Mouse (Mus musculus): ENCODE data around the gene Comp. TPM values are rescaled to one million over a fixed set of nuclear protein-coding genes. Genes with fewer than 3 reads are reported as not detected.
A peak's percentile ranks its signal among the peaks of the same experiment; 100 is the strongest.

Comp gene
- polyA plus RNA-seq, 1 experiment from 2014 or later, result 2.7 TPM

DNA sequence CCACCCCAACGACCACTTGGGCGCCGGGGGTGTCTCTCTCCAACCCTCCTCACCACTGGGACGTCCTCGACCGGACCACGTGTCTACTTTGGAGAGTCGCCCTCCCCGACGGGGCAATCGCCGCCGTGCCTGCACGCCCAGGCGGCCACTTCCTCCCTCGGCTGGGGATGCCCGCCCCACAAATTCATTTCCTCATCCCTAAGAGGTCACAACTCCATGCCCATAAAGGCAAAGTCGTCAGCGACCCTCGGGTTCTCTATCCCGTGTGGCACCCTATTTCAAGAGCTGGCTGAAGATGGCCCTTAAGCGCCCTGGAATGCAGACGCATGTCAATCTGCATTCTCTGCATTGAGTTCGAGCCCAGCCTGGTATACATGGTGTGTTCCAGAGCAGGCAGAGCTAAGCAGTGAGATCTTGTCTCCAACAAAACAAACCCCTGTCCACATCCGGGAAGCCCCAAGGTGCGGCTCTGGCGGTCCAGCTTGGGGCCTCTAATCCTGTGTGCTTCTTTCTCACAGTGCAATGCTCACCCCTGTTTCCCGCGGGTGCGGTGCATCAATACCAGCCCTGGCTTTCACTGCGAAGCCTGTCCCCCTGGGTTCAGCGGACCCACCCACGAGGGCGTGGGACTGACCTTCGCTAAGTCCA, 2.0 kb downstream of the Comp start:
- Histone ChIP-seq H3K4me1 (replicated peaks) (peaks cover 51% of the 10 kb centered on the region), H3K27me3 (replicated peaks) (peaks cover 87% of the 10 kb centered on the region)
- WGBS, result 7% methylated on average over 35 of the region's 35 CpGs

DNA sequence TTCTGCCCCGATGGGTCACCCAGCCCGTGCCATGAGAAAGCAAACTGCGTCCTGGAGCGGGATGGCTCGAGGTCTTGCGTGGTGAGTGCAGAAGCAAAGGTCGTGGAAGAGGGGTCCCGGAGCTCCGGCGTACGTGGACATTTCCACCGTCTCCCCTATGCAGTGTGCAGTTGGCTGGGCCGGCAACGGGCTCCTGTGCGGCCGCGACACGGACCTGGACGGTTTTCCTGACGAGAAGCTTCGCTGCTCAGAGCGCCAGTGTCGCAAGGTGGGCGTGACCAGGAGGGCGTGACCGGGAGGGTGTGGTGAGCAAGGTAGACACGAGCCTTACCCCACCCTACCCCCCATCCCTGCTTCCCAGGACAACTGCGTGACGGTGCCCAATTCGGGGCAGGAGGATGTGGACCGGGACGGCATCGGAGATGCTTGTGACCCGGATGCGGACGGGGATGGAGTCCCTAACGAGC, 3.0 kb downstream of the Comp start:
- no peaks in the 10 kb centered on the region for H3K36me3 ChIP-seq
- H3K27ac ChIP-seq (ENCODE audit: poor library complexity, severe bottlenecking), result no peak overlapping the region
- no peak overlapping the region for H3K9ac ChIP-seq
- peaks cover 92% of the 10 kb centered on the region for H3K27me3 ChIP-seq (replicated peaks)
- H3K4me1 ChIP-seq (replicated peaks), result peaks cover 48% of the 10 kb centered on the region
- peak overlapping the region; percentile 28 for H3K4me2 ChIP-seq
- H3K4me3 ChIP-seq, result peak overlapping the region; percentile 10
- ATAC-seq (ENCODE audit: insufficient number of reproducible peaks, low FRiP score), result no peak
- WGBS, result 13% methylated on average over 37 of the region's 37 CpGs
- H3K9me3 ChIP-seq (replicated peaks), result no peaks in the 10 kb centered on the region

More for the DNA sequence above, 2.0 kb downstream of the Comp start:
- ATAC-seq (ENCODE audit: insufficient number of reproducible peaks, low FRiP score), result no peak
- no peaks in the 10 kb centered on the region for H3K36me3 ChIP-seq
- H3K4me3 ChIP-seq, result peak overlapping the region; percentile 39; the same call in 1 of the 2 replicates
- no peaks in the 10 kb centered on the region for H3K9me3 ChIP-seq (replicated peaks)
- no peak overlapping the region for H3K9ac ChIP-seq
- peak overlapping the region; percentile 64 for H3K4me2 ChIP-seq
- no peak overlapping the region for H3K27ac ChIP-seq (ENCODE audit: poor library complexity, severe bottlenecking)

DNA sequence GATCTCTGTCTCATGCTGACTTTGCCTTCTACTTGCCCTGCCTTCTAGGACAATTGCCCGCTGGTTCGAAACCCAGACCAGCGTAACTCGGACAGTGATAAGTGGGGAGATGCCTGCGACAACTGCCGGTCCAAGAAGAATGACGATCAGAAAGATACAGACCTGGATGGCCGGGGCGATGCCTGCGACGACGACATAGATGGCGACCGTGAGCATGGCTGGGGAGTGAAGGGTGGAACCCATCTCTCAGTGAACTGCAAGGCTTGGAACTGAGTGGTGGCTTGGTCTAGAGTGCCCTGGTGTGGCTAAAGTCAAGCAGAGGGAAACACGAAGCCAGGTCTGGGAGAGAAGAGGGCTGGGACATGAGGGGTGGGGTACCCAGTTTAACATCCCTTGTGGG, 3.7 kb downstream of the Comp start:
- WGBS, result 13% methylated on average over 15 of the region's 15 CpGs
- H3K4me2 ChIP-seq, result no peak overlapping the region

DNA sequence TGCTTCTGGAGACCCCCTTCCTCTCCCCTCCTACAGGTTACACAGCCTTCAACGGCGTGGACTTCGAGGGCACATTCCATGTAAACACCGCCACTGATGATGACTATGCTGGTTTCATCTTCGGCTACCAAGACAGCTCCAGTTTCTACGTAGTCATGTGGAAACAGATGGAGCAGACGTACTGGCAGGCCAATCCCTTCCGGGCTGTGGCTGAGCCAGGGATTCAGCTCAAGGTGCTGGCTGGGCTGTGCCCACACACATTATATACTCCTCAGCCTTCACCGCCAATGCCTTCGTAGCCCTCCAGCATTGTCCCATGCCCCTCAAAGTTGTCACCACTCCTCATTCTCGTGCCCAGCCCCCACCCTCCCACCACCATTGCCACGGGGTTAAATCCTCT, 6.7 kb downstream of the Comp start:
- no peak for ATAC-seq (ENCODE audit: insufficient number of reproducible peaks, low FRiP score)
- WGBS, result 79% methylated on average over 12 of the region's 12 CpGs
- Histone ChIP-seq H3K27me3 (replicated peaks) (peaks cover 69% of the 10 kb centered on the region), H3K4me1 (replicated peaks) (peaks cover 13% of the 10 kb centered on the region), H3K4me2 (no peak overlapping the region), H3K36me3 (peaks cover 9% of the 10 kb centered on the region), H3K9me3 (replicated peaks) (no peaks in the 10 kb centered on the region), H3K9ac (no peak overlapping the region), H3K27ac (ENCODE audit: poor library complexity, severe bottlenecking) (no peak overlapping the region), H3K4me3 (no peak overlapping the region)

More for the DNA sequence above, 3.7 kb downstream of the Comp start:
- H3K36me3 ChIP-seq, result no peaks in the 10 kb centered on the region
- H3K27me3 ChIP-seq (replicated peaks), result peaks cover 92% of the 10 kb centered on the region
- no peaks in the 10 kb centered on the region for H3K9me3 ChIP-seq (replicated peaks)
- H3K4me1 ChIP-seq (replicated peaks), result peaks cover 41% of the 10 kb centered on the region
- ATAC-seq (ENCODE audit: insufficient number of reproducible peaks, low FRiP score), result no peak
- H3K4me3 ChIP-seq, result no peak overlapping the region
- no peak overlapping the region for H3K27ac ChIP-seq (ENCODE audit: poor library complexity, severe bottlenecking)
- H3K9ac ChIP-seq, result no peak overlapping the region

DNA sequence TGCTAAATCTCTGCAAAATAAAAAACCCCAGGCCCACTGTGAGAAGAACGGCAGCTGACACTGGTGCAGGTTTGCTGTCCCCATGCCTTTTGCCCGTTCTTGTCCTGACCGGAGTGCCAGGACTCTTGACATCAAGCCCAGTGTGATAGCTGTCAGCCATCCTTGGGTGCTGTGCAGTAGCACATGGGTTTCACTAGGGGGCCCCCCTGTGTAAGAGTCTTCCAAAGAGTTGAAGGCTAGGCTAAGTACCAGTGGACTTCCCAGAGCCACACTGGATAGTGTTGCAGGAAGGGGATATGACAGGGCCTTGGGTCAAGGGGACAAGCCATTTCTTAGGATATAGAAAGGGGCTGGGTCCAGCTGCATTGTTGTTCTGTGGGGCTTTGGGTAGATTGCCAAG, 9.9 kb downstream of the Comp start:
- ATAC-seq (ENCODE audit: insufficient number of reproducible peaks, low FRiP score), result peak; percentile 30; the same call in 1 of the 2 replicates
- H3K9ac ChIP-seq, result no peak overlapping the region
- no peaks in the 10 kb centered on the region for H3K9me3 ChIP-seq (replicated peaks)
- H3K27me3 ChIP-seq (replicated peaks), result peaks cover 37% of the 10 kb centered on the region
- peaks cover 33% of the 10 kb centered on the region for H3K36me3 ChIP-seq
- no peak overlapping the region for H3K4me3 ChIP-seq
- no peaks in the 10 kb centered on the region for H3K4me1 ChIP-seq (replicated peaks)
- no peak overlapping the region for H3K27ac ChIP-seq (ENCODE audit: poor library complexity, severe bottlenecking)
- H3K4me2 ChIP-seq, result no peak overlapping the region
- 36% methylated on average over 3 of the region's 3 CpGs for WGBS

DNA sequence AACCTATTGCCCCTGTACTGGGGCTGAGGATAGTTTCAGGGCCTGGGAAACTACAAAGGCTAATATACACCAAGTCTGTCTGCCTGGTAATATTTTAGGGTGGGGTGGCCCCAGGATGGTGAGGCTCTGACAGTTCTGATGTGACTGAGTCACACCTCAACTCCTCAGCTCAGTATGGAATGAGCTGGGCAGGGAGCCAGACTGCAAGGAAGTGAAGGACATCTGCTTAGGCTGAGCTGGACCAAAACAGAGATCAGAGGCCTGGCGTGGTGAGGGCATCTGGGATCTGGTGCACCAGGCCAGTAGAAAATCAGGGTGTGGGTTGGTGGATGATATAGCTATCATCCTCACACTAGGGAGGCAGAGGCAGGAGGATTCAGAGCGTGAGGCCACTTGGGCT, 16.3 kb downstream of the Comp start:
- Histone ChIP-seq H3K9me3 (replicated peaks) (no peaks in the 10 kb centered on the region), H3K9ac (no peak overlapping the region; the same call in 1 of the 2 replicates), H3K27me3 (replicated peaks) (no peaks in the 10 kb centered on the region), H3K4me1 (replicated peaks) (0 out of 2 replicates have a peak, but pooled peaks cover 5% of the 10 kb centered on the region), H3K4me3 (no peak overlapping the region), H3K27ac (ENCODE audit: poor library complexity, severe bottlenecking) (no peak overlapping the region), H3K36me3 (peaks cover 54% of the 10 kb centered on the region), H3K4me2 (no peak overlapping the region)
- WGBS, result 68% methylated on average over 2 of the region's 2 CpGs
- no peak for ATAC-seq (ENCODE audit: insufficient number of reproducible peaks, low FRiP score)

DNA sequence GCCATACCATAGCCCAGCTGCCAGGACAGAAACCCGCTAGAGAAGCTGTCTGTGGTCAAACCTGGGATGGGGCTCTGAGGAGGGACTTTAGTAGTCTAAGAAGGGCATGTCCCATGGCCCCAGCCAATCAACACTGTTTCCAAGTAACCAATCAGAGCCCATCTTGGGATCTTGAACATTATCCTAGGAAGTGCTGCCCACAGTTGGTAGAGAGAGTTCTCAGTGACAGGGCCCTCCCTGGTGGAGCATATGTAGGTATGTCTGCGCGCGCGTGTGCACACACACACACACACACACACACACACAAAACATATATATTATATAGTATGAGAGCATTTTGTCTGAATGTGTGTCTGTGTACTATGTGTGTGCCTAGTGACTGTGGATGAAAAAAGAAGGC, 19.7 kb downstream of the Comp start:
- no peak for ATAC-seq (ENCODE audit: insufficient number of reproducible peaks, low FRiP score)
- Histone ChIP-seq H3K9me3 (replicated peaks) (no peaks in the 10 kb centered on the region), H3K9ac (no peak overlapping the region), H3K27ac (ENCODE audit: poor library complexity, severe bottlenecking) (no peak overlapping the region), H3K36me3 (peaks cover 29% of the 10 kb centered on the region), H3K4me3 (no peak overlapping the region), H3K27me3 (replicated peaks) (no peaks in the 10 kb centered on the region), H3K4me1 (replicated peaks) (0 out of 2 replicates have a peak, but pooled peaks cover 9% of the 10 kb centered on the region), H3K4me2 (no peak overlapping the region)
- 85% methylated on average over 5 of the region's 5 CpGs for WGBS

DNA sequence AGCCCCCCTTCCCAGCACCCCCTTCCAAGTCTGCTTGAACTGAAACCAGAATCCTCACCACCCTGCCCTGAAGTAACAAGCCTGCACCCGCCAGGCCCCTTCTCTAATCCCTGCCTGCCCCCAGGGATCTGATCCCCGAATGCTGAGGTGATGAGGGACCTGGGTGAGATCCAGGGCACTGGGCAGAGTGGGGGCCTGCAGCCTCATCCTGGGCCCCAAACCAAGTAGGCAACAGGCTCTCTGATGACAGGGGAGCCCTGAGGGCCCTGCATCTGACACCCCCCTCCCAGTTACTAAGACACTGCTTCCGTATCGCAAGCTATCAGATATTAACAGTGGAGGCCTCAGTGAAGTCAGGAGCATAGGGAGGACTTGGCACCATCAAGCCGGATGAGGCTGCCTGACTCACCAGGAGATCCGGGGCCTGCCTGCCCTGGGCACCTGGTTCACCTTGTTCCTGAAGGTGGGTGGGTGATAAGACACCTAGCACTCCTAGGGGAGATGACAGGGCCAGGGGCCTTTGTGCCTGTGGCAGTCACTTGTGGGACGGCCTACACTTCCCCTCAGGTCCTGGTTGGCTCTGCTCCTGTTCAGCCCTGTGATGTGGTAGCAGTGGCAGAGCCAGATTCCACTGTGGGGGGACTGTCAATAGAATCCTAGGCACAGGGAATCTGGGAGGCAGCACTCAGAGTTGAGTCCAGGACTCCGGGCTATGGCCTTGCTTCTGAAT, 21.1 kb downstream of the Comp start:
- no peak for ATAC-seq (ENCODE audit: insufficient number of reproducible peaks, low FRiP score)
- no peak overlapping the region for H3K27ac ChIP-seq (ENCODE audit: poor library complexity, severe bottlenecking)
- 0 out of 2 replicates have a peak, but pooled peaks cover 8% of the 10 kb centered on the region for H3K4me1 ChIP-seq (replicated peaks)
- H3K36me3 ChIP-seq, result peaks cover 28% of the 10 kb centered on the region
- no peak overlapping the region for H3K4me3 ChIP-seq
- H3K9ac ChIP-seq, result no peak overlapping the region
- 82% methylated on average over 8 of the region's 8 CpGs for WGBS
- H3K27me3 ChIP-seq (replicated peaks), result no peaks in the 10 kb centered on the region
- no peaks in the 10 kb centered on the region for H3K9me3 ChIP-seq (replicated peaks)
- H3K4me2 ChIP-seq, result no peak overlapping the region

DNA sequence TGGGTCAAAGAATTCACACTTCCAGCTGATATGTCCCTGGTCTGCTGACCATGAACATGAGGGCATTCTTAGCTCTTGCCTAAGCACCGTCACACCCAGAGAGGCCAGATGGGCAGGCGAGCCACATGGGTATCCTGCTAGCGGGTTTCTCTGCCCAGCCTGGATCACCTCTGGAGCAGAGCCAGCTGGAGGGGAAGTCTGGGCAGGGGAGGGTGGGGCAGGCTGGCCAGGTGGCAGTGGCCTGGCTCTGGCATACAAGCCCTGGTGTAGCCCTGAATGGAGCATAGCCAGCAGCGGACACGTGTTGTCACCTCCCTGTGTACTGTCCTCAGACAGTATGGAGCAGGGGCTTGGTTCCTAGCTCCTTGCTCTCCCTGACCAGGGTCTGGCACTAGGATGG, 22.3 kb downstream of the Comp start:
- Histone ChIP-seq H3K27me3 (replicated peaks) (no peaks in the 10 kb centered on the region), H3K36me3 (peaks cover 29% of the 10 kb centered on the region), H3K9ac (no peak overlapping the region), H3K27ac (ENCODE audit: poor library complexity, severe bottlenecking) (no peak overlapping the region), H3K4me3 (no peak overlapping the region), H3K4me2 (no peak overlapping the region), H3K4me1 (replicated peaks) (0 out of 2 replicates have a peak, but pooled peaks cover 3% of the 10 kb centered on the region), H3K9me3 (replicated peaks) (no peaks in the 10 kb centered on the region)
- ATAC-seq (ENCODE audit: insufficient number of reproducible peaks, low FRiP score), result no peak
- WGBS, result 82% methylated on average over 5 of the region's 5 CpGs

DNA sequence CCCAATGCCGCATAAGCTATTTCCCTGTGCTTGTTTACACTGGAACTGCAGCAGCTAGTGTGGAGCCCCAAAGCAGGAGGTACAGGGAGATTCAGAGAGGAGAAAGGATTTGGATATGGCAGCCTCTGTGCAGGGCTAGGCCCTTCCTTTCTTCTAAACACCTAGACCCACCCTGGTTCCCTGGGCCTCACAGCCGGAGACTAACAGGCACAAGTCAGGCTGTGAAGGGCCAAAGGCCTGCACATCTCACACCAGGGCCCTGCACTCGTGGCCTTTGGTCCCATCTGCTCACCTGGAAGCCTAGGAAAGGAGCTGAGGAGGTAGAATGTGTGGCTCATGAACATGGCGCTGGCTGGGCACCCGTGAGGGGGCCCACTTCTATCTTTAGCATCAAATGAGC, 22.8 kb downstream of the Comp start:
- H3K4me3 ChIP-seq, result no peak overlapping the region
- 75% methylated on average over 5 of the region's 5 CpGs for WGBS
- H3K27ac ChIP-seq (ENCODE audit: poor library complexity, severe bottlenecking), result no peak overlapping the region
- H3K9ac ChIP-seq, result no peak overlapping the region
- no peaks in the 10 kb centered on the region for H3K27me3 ChIP-seq (replicated peaks)
- peaks cover 24% of the 10 kb centered on the region for H3K36me3 ChIP-seq
- no peaks in the 10 kb centered on the region for H3K9me3 ChIP-seq (replicated peaks)
- ATAC-seq (ENCODE audit: insufficient number of reproducible peaks, low FRiP score), result no peak
- H3K4me2 ChIP-seq, result no peak overlapping the region
- H3K4me1 ChIP-seq (replicated peaks), result 0 out of 2 replicates have a peak, but pooled peaks cover 3% of the 10 kb centered on the region
